Mouse (Mus musculus) kidney, adult 2 months (tissue): ENCODE data around the gene Micu1.

Source experiments
- CTCF ChIP-seq: fragments of 200-500 bp; conservative IDR thresholded peaks from 2 replicates; pipeline ENCODE4 v1.5.1; 2011; ENCODE audit warnings: low read depth, mild to moderate bottlenecking, control low read depth, low read length, moderate library complexity, mixed read lengths; ENCODE audit not compliant: insufficient read depth, insufficient read length
- POLR2A ChIP-seq: fragments of 200-500 bp; IDR thresholded peaks from one replicate; pipeline ENCODE4 v1.6.1; 2011; ENCODE audit warnings: low read depth, low read length, control low read depth

DNA sequence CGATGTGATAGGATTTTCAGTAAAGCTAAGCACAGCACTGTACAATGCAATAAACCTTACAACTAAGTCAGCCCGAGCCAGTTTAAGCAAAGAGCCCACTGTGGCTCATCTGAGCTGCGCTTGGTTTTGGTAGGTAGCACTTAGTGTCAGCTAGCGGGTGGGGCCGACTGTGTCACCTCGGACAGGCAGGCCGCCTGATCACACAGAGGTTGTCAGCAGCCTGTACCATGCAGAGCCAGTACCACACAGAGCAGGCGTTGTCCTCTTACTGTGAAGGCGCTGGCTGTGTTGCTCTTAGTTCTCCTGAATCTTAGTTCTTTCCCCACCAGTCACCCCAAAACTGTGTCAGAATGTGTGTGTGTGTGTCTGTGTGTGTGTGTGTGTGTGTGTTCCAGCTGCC is 146.7 kb downstream of the Micu1 start:
- no peak for TF ChIP-seq CTCF
- TF ChIP-seq POLR2A: no peak
